Mouse (Mus musculus) induced T-regulatory cell, adult 2 months (primary cell): ENCODE measurements around the gene Pip5kl1.

Experiments
- DNase-seq: peaks from one replicate; pipeline ENCODE4 v3.0.0-alpha.2; 2012; ENCODE audit warnings: low read depth

Pip5kl1 gene

DNA sequence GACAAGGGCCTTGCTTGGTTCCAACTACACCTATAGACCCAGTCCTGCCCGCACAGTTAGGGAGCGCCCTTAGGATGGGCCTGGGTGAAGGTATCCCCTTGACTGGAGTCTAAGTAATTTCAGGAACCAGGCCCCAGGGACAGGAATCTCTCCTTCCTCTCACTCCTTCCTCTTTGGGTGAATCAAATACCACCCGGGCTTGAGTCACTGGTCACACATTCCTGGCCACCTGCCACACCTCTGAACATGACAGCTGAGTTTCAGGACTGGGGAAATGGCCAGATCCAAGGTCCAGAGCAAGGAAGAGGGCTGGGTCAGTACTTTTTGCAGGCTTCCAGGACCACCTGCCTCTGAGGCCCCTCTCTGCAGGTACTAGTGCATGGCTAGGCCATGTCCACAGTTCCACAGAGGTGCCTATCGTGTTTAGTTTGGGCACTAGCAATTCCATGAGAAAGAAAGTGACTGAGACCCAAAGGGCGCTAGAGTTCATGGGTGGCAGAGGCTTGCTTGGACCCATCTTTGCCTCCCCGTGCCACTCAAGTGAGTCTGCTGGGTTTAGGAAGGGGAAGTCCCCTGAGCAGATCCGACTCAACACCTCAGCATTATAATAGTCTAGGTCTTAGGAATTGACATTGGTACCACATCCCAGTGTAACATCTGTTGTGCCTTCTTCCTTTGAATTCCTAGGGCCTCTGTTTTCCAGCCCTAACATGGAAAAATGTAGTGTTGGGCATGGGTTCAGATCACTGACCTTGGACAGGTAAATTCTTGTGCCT lies 26.4 kb upstream of the Pip5kl1 start:
- peak; percentile 36 for DNase-seq

DNA sequence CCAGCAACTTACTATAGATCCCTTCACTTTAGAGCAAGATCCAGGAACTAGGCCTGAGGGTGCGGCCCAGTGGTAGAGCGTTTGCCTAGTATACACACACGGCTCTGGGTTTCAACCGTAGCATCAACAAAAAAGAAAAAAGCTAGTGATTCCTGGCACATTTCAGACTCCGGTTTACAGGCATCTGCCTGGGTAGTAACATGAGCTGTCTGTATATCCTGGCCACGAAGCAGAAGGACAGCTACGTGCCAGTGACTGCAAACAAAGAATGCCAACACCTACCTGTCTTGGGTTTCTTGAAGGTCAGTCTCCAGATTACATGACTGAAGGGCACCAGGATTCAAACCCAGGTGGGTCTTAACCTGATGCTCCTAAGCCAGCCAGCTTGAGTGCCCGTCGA lies 25.4 kb upstream of the Pip5kl1 start:
- no peak for DNase-seq

GRCm38 (mm10) chr2:32549764-32550163 lies 24.8 kb upstream of the Pip5kl1 start:
- DNase-seq: no peak

- DNase-seq: no peak
Measured at GRCm38 (mm10) chr2:32551236-32551635, 23.4 kb upstream of the Pip5kl1 start.

- DNase-seq: peak; percentile 80
Measured at GRCm38 (mm10) chr2:32553592-32554148, 20.9 kb upstream of the Pip5kl1 start.

DNA sequence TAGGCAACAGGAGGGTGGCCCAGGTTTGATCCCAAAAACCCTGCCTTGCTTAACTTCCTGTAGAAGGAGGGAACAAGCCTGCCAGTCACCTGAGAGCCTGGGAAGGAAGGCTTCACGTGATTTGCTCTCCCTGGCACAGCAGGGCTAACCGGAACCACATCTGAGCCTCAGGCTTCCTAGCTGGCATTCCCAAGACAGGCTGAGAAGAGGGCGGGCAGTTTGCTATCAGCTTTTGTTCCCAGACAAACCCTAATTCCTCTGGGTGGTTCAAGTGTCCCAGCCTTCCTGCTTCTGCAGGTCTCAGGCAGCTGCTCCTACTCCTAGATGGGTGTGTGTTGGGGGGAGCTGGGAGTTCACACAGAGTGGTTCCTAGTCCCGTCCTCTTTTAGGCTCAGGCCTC lies 19.1 kb upstream of the Pip5kl1 start:
- DNase-seq: no peak

DNA sequence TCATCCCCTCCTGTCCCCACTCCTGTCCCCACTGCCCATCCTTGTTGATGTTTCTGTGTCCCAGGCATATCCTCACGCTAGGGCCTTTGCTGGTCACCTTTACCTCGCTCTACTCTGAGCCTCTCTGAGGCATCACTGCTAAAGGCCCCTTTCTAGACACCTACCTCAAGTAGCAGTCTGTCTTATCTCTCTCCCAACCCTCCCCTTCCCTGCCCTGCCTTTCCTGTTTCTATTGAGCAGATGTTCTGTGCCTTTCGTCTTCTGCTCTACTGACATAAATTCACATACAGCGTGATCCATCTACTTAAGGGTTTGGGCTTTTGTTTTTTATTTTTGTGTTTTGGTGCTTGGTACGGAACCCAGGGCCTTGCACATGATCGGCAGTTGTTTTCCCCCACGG lies 18.6 kb upstream of the Pip5kl1 start:
- no peak for DNase-seq

- DNase-seq: no peak
Measured at GRCm38 (mm10) chr2:32559570-32559969, 15.0 kb upstream of the Pip5kl1 start.

- DNase-seq: peak; percentile 87
Measured at GRCm38 (mm10) chr2:32566536-32567063, 8.0 kb upstream of the Pip5kl1 start.

DNA sequence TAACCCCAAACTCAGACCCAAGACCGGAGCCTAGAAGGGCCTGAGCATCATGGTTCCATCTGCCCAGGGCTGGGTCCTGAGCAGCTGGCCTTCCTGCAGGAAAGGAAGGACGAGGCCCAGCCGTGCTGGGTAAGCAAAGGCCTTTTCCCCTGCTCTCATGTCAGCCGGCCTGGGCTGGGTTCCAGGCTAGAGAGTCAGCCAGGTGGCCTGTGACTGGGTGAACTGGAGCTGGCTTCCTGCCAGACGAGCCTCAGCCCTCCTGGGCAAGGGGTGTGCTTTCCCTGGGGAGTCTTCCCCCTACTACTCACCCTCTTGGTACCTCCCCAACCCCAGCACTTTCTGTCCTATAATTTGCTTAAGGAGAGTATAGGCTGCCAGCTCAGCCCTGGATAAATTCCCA lies 6.4 kb upstream of the Pip5kl1 start:
- no peak for DNase-seq

GRCm38 (mm10) chr2:32568941-32569340 lies 5.7 kb upstream of the Pip5kl1 start:
- DNase-seq: no peak

DNA sequence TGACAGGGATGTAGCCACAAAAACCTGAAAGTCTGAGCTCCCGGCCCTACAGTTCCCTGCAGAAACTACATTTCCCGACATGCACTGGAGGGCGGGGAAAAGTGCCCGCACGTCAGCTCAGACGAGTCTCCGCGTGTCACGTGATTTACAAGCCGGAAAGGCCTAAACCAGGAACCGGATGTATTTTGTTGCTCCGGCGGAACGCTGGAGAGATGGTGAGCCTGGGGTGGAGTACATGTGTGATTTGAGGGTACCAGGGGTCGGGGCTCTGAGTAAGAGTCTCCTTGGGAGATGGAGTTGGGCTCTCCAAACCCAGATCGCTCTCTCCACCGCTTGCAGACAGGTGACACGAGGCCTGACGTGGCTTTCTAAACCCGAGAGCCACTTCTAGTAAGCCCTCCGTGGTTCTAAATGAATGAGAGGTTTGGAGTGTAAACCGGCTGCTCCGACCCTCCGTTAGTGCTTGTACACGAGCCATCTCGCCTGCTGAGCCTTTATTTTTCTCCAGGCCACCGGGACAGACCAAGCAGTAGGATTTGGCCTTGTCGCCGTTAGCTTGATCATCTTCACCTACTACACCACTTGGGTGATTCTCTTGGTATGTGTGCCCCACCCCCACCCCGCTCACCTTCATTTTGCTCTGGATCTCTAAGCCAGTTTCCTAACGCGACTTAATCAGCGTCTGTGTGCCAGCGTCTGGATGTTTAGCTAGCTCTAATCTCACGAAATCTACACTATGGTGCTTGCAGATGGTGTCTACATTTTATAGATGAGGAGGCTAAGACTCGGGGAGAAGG lies 3.7 kb upstream of the Pip5kl1 start, which contains the start of gene Dpm2:
TSS of gene Dpm2 (plus strand) at position 161 of the 797 bp plus-strand sequence.
- peak; percentile 96 for DNase-seq

GRCm38 (mm10) chr2:32572196-32572595 lies 2.4 kb upstream of the Pip5kl1 start:
- DNase-seq: no peak

GRCm38 (mm10) chr2:32574901-32575585 lies 446 bp downstream of the Pip5kl1 start:
- DNase-seq: peak; percentile 88

GRCm38 (mm10) chr2:32575586-32576160 lies 1.1 kb downstream of the Pip5kl1 start, which contains the start of gene 9430097D07Rik:
9430097D07Rik (minus strand) TSS chr2:32575684.
- DNase-seq: peak; percentile 89

GRCm38 (mm10) chr2:32576532-32576931 lies 1.9 kb downstream of the Pip5kl1 start:
- DNase-seq: no peak

DNA sequence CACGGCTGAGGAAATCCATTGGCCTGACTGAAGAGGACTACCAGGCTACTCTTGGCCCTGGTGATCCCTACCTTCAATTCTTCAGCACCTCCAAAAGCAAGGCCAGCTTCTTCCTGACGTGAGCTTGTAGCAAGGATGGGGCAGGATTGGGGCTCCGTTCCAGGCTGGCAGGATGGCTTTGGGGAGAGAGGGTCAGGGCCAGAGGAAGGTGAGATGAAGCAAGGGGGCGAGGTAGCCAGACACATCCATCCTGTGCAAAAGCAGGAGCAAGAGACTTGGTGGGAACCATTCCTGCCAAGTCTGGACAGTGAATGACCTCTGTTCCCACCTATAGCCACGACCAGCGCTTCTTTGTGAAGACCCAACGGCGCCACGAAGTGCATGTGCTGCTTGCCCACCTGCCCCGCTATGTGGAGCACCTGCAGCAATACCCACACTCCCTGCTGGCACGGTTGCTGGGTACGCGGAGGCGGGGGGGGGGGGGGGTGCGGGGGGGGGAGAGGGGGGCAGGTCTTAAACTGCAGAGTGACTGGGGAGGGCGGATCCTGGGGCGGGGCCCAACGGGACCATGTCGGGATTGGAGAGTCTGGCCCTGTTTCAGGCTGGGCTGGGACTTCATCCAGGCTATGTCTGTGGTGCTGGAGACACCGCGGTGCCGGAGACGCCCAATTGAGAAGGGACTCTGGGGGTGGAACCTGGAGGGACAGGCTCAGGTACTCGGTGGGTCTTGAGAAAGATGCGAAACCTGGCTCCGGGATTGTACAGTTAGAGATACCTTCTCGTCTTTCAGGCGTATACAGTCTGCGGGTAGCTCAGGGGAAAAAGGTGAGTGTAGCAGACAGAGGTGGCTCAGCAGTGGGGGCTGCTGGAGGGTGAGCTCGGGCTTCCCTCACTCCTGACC lies 3.8 kb downstream of the Pip5kl1 start:
- DNase-seq: no peak

- peak; percentile 57 for DNase-seq
Measured at GRCm38 (mm10) chr2:32581450-32582095, 7.0 kb downstream of the Pip5kl1 start.

GRCm38 (mm10) chr2:32582830-32583799 lies 8.5 kb downstream of the Pip5kl1 start:
- peak; percentile 91 for DNase-seq
